Mouse (Mus musculus) layer of hippocampus, adult 18-20 months (tissue): Measurements from ENCODE around the gene Ecm1. TPM values are rescaled to one million over a fixed set of nuclear protein-coding genes. Genes with fewer than 3 reads are reported as not detected.
"Not testable (repeated sequence)": the region's sequence is repeated elsewhere in the genome, so short reads cannot be mapped to it uniquely, and the experiment has no call there.

Experiments
- DNase-seq, 2 experiments: peaks; one replicate each; pipeline ENCODE4 v3.0.0; 2022; ENCODE audit warnings: low spot score in 2 of 2
- microRNA-seq, 2 experiments: library from miRNA; unstranded; fragments of <30 nt; microRNA quantifications; one replicate each; pipeline ENCODE4 v1.2.0; 2021
- total RNA-seq, 2 experiments: library from RNA; stranded (reverse); gene quantifications; 2 replicates each; pipeline ENCODE4 v1.2.3; 2021

Ecm1 gene
- total RNA-seq, 2 experiments from 2014 or later = 10.0 to 10.5 TPM

DNA sequence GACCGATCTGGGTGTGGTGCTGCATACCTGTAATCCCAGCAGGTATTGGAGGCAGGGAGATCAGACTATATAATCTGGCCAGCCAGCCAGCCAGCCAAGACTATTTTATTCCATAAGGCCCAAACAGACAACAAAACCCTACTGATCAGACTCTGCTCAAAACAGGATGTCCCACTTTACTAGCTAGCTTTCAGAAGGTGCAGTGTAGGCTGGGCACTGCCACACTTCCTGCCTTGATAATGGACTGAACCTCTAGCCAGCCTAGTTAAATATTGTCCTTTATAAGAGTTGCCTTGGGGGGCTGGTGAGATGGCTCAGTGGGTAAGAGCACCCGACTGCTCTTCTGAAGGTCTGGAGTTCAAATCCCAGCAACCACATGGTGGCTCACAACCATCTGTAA, 48.8 kb downstream of the Ecm1 start:
- DNase-seq = not testable (repeated sequence)

GRCm38 (mm10) chr3:95689940-95690339, 49.4 kb downstream of the Ecm1 start:
- DNase-seq = no peak

DNA sequence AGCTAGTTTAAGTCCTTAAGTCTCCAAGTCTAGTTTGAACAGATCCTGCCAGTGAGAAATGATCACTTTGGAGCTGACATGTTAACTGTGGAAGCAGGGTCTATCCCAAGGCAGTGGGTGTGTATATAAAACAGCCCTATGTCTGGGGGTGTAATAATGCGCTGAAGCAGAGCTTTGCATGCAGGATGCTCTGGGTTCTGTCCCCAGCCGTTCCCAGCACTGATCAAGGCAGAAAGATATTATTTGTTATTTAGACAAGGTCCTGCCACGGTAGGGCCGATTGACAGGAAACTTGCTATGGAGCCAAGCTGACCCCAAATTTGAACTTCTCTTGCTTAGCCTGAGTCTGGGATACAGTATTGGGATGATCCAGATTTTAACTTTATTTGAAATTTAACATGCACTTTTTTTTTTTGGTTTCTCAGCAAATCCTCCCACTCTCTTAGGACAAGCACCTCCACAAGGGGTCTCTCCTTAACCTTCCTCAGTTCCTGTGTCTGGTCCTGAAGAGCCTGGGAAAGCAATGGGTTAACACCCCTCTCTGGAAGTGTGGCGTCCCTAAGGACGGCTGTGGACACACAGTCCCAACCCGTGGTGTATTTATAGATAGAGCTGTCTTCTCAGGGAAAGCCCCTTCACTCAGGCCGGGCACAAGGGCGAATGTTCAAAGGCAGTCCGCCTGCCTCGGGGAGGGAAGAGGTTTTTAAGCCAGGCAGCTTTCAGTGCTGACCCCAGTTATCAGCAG, 50.0 kb downstream of the Ecm1 start:
- DNase-seq = no peak

- DNase-seq = peak; percentile 30 to 51
These were observed 51.6 kb downstream of the Ecm1 start, which contains the start of gene Adamtsl4 for GRCm38 (mm10) chr3:95687524-95688421. Adamtsl4 (minus strand) TSS chr3:95687917.

DNA sequence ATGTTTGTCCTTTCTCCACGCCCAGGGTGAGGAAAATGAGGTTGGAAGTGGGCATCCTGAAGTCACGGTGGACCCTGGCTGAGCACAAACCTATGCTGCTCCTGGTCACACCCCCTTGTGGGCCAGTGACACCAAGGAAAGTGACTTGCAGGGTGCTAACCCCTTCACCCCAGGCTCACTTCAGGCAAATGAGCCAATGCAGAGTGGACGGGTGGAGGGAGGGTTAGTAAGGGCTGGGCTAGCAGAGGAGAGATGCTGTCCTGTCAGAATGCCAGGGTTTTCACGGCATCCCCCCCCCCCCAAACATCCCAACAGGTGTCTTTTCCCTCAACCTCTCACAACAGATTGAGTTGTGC, 52.2 kb downstream of the Ecm1 start:
- DNase-seq = no peak

GRCm38 (mm10) chr3:95686492-95687167, 52.7 kb downstream of the Ecm1 start:
- no peak for DNase-seq

- no peak for DNase-seq
These were observed 53.7 kb downstream of the Ecm1 start for GRCm38 (mm10) chr3:95685701-95686100.

GRCm38 (mm10) chr3:95685301-95685700, 54.1 kb downstream of the Ecm1 start:
- DNase-seq = no peak

DNA sequence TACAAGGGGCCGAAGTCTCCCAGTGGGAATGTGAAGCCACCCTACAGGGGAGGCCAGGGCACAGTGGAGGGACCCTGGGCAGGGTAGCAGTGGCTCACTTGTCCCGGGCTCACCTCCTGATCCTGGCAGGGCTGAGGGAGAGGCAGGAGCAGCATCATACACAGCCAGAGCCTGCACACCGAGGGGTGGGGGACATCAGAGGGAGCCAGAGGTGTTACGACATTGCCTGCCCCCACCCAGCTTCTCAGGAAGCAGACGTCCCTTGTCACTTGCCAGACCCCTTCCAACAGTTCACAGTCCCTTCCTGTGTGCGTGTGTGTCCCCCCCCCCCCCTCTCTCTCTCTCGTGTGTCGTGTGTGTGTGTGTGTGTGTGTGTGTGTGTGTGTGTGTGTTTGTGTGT, 54.5 kb downstream of the Ecm1 start:
- no peak for DNase-seq

Small RNAs within 50 kb of the gene (microRNA-seq; reads per million reads assigned to microRNA genes)
- 0 to 0.39 reads per million in 2 experiments for gene Mir7014

Other genes starting within 250 kb of the Ecm1 start
- 1 to 10 TPM; 2.3 to 2.9 TPM for gene Ctsk, start 240.3 kb downstream of the Ecm1 start, total RNA-seq
- gene Ctss, start 212.8 kb downstream of the Ecm1 start, total RNA-seq = 10 to 100 TPM; 72.3 to 90.7 TPM
- gene Hormad1, start 179.9 kb downstream of the Ecm1 start, total RNA-seq = not detected
- gene Golph3l, start 150.6 kb downstream of the Ecm1 start, total RNA-seq = 10 to 100 TPM; 22.5 to 25.9 TPM
- gene Ensa, start 114.6 kb downstream of the Ecm1 start, total RNA-seq = 100 to 1,000 TPM; 322 to 323 TPM
- gene Mcl1, start 80.8 kb downstream of the Ecm1 start, total RNA-seq = 10 to 100 TPM; 56.9 to 62.7 TPM
- 1 to 10 TPM; 7.1 to 7.4 TPM for gene Adamtsl4, start 51.7 kb downstream of the Ecm1 start, total RNA-seq
- gene Tars2, start 20.6 kb upstream of the Ecm1 start, total RNA-seq = 10 to 100 TPM; 41.5 to 41.7 TPM
- 10 to 100 TPM; 60.1 to 63.0 TPM for gene Rprd2, start 79.3 kb upstream of the Ecm1 start, total RNA-seq
- gene Prpf3, start 116.3 kb upstream of the Ecm1 start, total RNA-seq = 10 to 100 TPM; 33.8 to 34.4 TPM
- gene Mrps21, start 131.9 kb upstream of the Ecm1 start, total RNA-seq = 100 to 1,000 TPM; 134 to 158 TPM
- gene Ciart, start 142.7 kb upstream of the Ecm1 start, total RNA-seq = 10 to 100 TPM in 1 of 2 experiments, 1 to 10 TPM in 1; 9.2 to 11.7 TPM
- 1 to 10 TPM; 2.2 to 3.0 TPM for gene BC028528, start 152.4 kb upstream of the Ecm1 start, total RNA-seq
- 10 to 100 TPM; 61.1 to 70.2 TPM for gene Aph1a, start 154.4 kb upstream of the Ecm1 start, total RNA-seq
- gene Car14, start 165.1 kb upstream of the Ecm1 start, total RNA-seq = 10 to 100 TPM in 1 of 2 experiments, 1 to 10 TPM in 1; 9.9 to 10.8 TPM
- gene Anp32e, start 189.7 kb upstream of the Ecm1 start, total RNA-seq = 10 to 100 TPM; 88.3 to 89.6 TPM